Mouse (Mus musculus): ENCODE measurements around the gene Pgpep1.

The Pgpep1 gene

GRCm38 (mm10) chr8:70659604-70660272 lies 450 bp downstream of the Pgpep1 start:
- DNase-seq (ENCODE audit: low spot score in 2 of 2), result peak; percentile 74 to 82

- DNase-seq (ENCODE audit: low spot score in 2 of 2), result no peak
Measured at GRCm38 (mm10) chr8:70658897-70659603, 1.1 kb downstream of the Pgpep1 start.

GRCm38 (mm10) chr8:70657739-70658138 lies 2.4 kb downstream of the Pgpep1 start:
- no peak for DNase-seq (ENCODE audit: low spot score in 2 of 2)

- no peak for DNase-seq (ENCODE audit: low spot score in 2 of 2)
Measured at GRCm38 (mm10) chr8:70657214-70657613, 3.0 kb downstream of the Pgpep1 start.

- no peak for DNase-seq (ENCODE audit: low spot score in 2 of 2)
Measured at GRCm38 (mm10) chr8:70656193-70656790, 3.9 kb downstream of the Pgpep1 start.

GRCm38 (mm10) chr8:70655469-70655868 lies 4.7 kb downstream of the Pgpep1 start:
- DNase-seq (ENCODE audit: low spot score in 2 of 2), result no peak

- no peak for DNase-seq (ENCODE audit: low spot score in 2 of 2)
Measured at GRCm38 (mm10) chr8:70654121-70654520, 6.1 kb downstream of the Pgpep1 start.

GRCm38 (mm10) chr8:70653226-70653625 lies 7.0 kb downstream of the Pgpep1 start:
- peak; percentile 40 to 60 for DNase-seq (ENCODE audit: low spot score in 2 of 2)

- no peak for DNase-seq (ENCODE audit: low spot score in 2 of 2)
Measured at GRCm38 (mm10) chr8:70650351-70650750, 9.8 kb downstream of the Pgpep1 start.

GRCm38 (mm10) chr8:70649324-70649723 lies 10.9 kb downstream of the Pgpep1 start:
- no peak for DNase-seq (ENCODE audit: low spot score in 2 of 2)

GRCm38 (mm10) chr8:70648921-70649320 lies 11.3 kb downstream of the Pgpep1 start:
- DNase-seq (ENCODE audit: low spot score in 2 of 2), result no peak

- DNase-seq (ENCODE audit: low spot score in 2 of 2), result no peak
Measured at GRCm38 (mm10) chr8:70648164-70648442, 12.1 kb downstream of the Pgpep1 start.

- no peak for DNase-seq (ENCODE audit: low spot score in 2 of 2)
Measured at GRCm38 (mm10) chr8:70647343-70648163, 12.6 kb downstream of the Pgpep1 start.

- DNase-seq (ENCODE audit: low spot score in 2 of 2), result no peak
Measured at GRCm38 (mm10) chr8:70646775-70647174, 13.4 kb downstream of the Pgpep1 start.

- no peak for DNase-seq (ENCODE audit: low spot score in 2 of 2)
Measured at GRCm38 (mm10) chr8:70646369-70646768, 13.8 kb downstream of the Pgpep1 start.

- DNase-seq (ENCODE audit: low spot score in 2 of 2), result no peak
Measured at GRCm38 (mm10) chr8:70645501-70646224, 14.5 kb downstream of the Pgpep1 start.

GRCm38 (mm10) chr8:70644065-70644464 lies 16.1 kb downstream of the Pgpep1 start:
- peak in 1 of 2 experiments; percentile 47 for DNase-seq (ENCODE audit: low spot score in 2 of 2)

- no peak for DNase-seq (ENCODE audit: low spot score in 2 of 2)
Measured at GRCm38 (mm10) chr8:70643019-70643418, 17.2 kb downstream of the Pgpep1 start.

- DNase-seq (ENCODE audit: low spot score in 2 of 2), result no peak
Measured at GRCm38 (mm10) chr8:70638752-70639151, 21.4 kb downstream of the Pgpep1 start.

- DNase-seq (ENCODE audit: low spot score in 2 of 2), result no peak
Measured at GRCm38 (mm10) chr8:70636838-70637237, 23.4 kb downstream of the Pgpep1 start.

GRCm38 (mm10) chr8:70635527-70635926 lies 24.7 kb downstream of the Pgpep1 start:
- no peak for DNase-seq (ENCODE audit: low spot score in 2 of 2)

GRCm38 (mm10) chr8:70634066-70634465 lies 26.1 kb downstream of the Pgpep1 start:
- DNase-seq (ENCODE audit: low spot score in 2 of 2), result no peak

Measured in spleen, postnatal 14 days (tissue).